Mouse (Mus musculus) skeletal muscle tissue, adult 2 months (tissue): ENCODE measurements around the gene Calr4.

Experiments
- DNase-seq: peaks from one replicate; pipeline ENCODE4 v3.0.0-alpha.2; 2012; ENCODE audit warnings: low read depth, low spot score

The Calr4 gene

DNA sequence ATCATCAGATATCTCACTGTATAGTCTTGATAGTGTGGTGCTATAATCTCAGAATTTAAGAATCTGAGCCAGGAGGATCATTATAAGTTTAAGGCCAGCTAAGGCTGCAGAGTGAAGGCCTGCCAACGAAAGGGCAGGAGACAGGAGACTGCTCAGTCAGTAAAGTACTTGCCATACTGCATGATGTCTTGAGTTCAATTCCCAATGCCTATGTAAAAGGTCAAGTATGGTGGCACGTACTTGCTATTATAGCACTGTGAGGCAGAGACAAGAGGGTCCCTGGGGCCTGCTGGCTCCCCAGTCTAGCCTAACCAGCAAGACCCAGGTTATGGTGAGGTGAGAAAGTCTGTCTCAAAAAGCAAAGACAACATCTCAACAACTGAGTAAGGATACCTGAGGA lies at the start of gene Calr4:
Calr4 (plus strand) TSS at position 301 of the 400 bp plus-strand sequence.
- DNase-seq, result no peak

DNA sequence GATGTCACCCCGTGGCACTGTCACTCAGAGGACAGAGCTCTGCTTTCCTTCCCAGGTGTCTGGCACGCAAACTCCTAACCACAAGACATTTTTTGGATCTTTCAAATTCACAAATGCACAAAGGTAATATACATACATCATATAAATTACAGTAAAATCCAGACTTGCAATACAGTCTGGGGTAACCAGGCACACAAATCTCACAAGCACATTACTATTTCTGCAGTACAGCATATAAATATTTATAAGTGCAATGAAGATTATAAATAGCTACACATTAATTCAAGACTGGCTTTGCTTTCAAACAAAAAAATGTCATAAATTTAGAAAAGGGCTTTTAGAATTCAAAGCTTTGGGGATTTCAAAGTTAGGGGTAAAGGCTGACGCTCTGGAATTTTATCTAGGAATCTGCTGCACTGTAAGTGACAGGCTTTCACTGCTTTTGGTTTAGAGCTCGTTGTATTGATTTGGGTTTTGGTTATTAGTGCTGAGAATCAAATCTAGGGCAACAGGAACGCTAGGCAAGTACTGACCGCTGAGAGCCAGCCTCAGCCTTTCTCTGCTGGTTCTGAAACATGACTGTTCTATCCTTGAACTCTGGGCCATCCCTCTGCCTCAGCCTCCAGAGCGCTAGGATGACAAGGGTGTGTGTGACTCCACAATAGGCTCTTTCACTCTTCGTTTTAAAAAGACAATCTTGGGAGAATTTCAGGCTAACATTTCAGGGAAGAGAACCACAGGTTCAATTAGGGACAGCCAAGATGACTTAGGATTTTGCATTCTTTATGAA lies 48.5 kb upstream of the Calr4 start:
- no peak for DNase-seq

DNA sequence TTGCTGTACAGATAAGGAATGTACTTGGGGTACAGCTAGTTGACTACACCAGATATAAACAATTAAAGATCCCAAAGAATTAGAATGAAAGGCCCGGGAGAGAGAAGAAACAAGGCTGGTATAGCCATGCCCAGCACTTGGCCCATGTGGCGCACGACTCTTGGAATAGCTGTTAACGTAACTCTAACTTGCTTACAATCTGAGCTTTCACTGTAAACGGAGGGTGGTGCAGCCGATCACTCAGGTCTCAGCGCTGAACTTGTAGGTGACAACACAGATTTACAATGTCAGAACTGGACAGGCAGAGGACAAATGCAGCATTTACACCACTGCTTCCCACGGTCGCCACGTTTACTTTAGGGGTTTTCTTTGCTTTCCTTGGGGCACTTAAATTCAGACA lies 42.7 kb upstream of the Calr4 start:
- no peak for DNase-seq

DNA sequence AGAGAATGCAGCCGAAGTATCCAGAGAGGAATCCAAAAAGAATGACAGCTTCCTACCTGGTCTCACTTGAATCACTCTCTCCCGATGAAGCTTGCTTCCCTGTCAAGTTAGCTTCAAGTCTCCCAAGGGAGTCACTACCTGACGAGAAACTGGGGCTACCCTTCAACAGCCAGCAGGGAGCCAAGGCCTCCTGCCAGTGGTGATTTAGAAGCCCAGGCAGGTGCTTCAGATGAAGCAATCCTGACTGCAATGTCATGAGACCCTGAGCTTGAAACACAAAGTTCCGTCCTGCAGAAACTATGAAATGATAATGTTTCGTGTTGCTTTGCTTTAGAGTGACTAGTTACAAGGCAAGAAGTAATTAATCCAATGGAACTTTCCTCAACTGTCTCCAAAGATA lies 40.4 kb upstream of the Calr4 start:
- DNase-seq, result peak; percentile 65

DNA sequence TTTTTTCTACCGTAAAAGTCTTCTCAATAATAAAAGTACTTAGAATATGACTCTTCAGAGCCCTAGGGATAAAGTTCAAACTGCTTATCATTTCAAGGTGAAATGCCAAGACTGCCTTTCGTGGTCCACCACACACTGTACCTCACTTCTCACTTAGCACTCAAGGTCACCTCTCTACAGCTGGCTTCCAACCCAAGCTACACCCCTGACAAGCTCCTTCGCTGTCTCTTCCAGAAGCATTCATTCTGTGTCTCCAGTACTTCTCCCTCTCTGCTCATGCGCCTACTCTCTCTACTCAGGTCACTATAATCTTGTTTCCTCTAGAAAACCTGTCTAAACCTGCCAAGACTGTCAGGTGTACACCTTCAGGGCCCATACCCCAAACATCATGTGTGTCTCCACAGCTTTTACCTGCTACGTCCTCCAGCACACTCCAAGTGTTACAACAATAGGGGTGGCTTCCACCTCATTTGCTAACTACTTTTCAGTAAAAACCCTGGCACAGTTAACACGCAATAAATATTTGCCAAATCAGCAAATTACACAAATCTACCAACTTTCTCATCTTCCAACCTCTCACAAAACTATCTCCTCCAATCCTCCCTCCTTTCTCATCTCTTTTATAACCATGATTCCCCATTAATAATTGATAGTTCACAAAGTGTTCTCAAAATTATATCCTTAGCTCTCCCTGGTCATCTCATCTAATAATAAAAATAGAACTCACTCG lies 38.2 kb upstream of the Calr4 start:
- no peak for DNase-seq

DNA sequence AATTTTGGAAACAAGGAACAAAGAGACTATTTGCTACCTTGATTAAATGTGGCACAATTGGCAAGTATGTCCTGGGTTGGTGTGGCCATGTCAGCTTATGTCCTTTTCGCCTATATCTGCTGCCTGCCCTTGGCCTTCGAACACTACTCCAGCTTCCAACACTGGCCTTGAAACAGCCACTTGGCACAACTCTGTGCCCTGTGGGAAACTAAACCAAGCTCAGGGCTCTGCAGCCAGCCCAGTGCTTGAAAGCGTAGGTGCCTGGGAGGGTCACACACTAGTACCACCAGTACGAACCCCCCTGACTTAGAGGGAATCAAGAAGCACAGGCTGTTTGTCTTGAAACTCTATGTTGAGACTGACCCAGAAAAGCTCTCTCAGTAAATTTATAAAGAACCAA lies 35.2 kb upstream of the Calr4 start:
- DNase-seq, result no peak

DNA sequence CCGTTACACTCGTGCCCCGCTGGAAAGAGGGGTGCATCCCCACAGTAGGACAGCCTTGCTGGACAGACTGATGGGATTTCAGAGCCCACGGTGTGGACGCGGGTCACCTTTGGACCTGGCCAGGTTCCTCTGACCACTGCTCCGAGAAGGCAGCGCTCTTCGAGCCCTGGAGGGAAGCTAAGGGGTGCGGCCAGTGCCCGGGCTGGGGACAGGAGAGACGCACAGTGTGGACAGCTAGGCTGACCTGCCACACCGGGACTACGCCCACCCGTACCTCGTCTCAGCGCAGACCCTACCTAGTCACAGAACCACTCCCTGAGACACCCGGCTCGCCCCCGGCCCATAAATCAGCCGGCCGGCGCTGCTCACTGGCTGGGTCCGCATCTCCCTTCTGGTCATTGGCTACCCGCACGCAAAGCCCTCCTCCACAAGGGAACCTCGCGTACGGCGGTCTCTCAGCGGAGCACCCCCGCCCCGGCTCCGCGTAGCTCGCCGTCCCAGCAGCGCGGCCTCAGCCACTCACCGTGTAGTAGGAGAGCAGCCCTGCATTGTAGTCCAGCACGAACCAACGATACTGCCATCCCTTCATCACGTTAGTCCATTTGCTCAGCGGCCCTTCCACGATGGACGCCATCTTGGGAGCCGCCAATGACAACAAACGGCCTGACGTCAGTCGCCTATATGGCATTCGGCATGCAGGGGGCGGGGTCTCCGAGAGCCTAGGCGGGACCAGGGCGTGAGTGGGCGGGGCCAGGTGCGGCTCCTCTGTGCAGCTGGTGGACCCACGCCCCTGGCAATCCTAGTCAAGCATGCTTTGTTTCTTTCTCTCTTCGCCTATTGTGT lies 32.5 kb upstream of the Calr4 start, which contains the start of gene Osbpl9:
Osbpl9 (minus strand) TSS at position 691 of the 843 bp plus-strand sequence.
- peak; percentile 93 for DNase-seq

DNA sequence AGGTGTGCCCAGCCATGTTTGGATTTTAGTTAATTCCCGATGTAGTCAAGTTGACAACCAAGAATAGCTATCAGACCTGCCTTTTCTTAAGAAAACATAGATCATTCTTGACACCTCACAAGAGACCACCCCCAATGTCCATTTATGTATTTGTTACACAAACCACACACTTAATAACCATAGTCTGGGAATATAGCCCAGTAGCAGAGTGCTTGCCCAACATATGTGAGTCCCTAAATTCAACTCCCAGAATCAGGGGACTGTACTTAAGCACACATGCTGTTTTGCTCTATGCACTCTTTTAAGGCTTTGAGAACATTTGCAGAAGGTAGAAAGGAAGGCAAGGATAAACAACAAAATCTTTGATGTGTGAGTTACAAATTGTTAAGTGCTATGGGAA lies 30.4 kb upstream of the Calr4 start:
- no peak for DNase-seq

DNA sequence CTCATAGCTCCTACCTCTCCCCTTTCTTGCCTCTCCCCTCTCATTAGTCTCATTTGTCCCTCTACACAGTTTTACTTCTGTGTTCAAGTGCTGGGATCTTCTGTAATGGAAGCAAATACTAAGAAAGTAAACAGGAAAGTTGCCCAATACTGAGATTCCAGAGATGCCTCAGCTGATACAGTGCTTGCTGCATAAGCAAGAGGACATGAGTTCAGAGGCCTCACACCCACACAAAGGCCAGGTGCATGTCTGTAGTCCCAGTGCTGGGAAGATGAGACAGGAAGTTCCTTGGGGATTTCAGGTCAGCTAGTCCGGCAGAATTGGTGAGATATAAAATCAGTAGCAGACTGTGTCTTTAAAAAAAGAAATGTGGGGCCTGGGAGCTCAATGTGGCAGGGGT lies 29.9 kb upstream of the Calr4 start:
- no peak for DNase-seq

DNA sequence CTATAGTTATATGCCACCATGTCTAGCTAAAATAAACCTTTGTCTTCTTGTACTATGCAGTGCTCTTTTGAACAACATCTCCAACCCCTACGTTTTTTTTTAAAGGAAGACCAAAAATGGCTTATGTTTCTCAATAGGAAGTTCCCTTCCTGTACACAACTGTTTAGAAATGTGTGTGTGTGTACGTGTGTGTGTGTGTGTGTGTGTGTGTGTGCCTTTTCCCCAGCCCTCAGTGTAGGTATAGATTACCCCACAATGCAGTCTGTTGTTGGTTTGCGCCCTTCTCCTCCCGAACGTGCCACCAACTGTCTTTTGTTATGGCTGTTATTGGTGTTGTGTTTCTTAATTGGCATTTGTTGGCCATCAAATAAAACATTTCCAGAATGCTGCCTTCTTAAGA lies 26.8 kb upstream of the Calr4 start:
- no peak for DNase-seq

DNA sequence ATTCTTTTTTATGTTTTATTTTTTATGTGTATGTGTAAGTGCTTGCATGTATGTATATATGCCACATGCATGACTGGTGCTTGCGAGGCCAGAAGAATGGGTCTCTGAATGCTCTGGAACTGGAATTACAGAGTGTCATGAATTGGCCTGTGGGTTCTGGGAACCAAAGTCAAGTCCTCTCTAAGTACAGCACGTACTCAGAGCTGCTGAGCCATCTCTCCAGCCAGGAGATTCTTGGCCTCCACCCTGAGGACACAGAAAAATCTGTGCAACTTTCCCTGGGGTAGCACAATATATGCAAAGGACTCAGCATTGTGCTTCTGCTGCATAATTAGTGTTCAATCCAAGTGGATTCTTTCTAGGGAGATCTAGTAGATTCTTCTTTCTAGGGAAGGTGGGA lies 24.0 kb upstream of the Calr4 start:
- peak; percentile 81 for DNase-seq

DNA sequence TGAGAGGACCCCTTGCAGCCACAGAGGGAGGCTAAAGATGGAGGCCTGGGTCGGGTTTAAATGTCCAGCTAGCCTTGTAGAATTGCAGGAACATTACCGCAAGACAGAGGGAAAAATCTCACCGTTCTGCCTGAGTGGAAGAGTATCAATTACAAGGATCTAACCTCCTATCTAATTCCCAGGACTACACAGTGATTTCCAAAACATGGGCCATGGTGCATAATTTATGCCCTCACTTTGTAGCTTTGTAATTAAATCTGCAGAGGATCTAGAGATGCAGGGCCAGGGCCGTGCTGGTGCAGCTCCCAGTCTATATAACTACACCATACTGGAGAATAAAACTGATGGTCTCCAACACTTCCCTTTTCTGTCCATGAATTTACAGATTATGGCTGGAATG lies 23.4 kb upstream of the Calr4 start:
- no peak for DNase-seq

DNA sequence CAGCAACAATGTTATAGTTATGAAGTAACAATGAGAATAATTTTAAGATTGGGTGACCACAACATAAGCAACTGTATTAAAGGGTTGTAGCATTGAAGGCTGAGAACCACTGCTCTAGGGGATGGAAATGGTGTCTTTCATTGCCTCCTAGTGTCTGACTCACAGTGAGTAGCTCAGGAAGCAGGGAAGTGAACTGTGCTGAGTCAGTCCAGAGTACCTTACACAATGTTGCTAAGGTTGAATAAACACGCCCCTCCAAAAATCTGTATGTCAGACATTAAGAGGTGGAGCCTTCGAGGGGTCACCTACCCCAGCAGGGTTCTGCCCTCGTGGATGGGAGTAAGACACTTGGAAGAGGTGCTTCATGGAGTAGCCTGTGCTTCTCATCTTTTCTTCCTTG lies 20.3 kb upstream of the Calr4 start:
- DNase-seq, result no peak

DNA sequence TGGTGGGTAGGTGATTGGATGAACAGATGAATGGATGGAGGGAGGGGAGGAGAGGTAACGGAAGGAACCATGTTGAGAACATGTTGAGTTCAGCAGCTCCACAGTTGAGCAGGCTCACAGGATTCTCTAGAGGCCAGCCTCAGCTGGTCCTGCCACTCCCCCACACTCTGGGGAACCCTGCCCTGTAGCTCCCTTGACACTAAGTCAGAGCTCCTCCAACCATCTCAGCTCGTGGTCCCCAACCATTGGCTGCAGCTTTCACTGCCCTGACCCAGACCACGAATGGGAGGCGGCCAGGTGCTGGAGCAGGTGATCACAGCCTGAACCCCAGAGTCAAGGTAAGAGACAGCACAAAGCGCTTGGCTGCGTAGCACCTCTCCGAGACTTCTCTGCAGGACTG lies 16.3 kb upstream of the Calr4 start:
- DNase-seq, result no peak

DNA sequence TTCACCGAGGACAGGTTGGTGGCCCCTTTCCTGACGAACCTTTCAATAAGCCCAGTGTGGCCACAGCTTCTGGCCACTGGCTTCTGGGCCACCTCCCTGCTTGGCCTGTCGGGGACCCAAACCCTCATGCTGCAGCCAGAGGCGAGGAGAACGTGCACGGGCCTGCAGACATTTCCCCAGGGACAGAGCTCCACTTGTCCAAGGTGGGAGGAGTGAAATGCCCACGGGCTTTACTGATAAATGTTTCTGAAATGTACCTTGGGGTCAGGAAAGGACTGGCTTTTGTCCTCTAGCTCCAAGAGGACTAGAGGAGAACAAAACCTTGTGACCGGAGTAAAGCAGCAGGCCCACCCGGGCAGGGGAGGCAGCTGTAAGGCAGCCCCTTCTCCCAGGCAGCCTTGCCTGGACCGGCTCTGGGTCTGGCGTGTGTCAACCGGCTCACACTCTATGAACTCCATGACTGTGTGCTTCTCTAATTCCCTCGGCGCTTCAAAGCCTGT lies 13.8 kb upstream of the Calr4 start:
- no peak for DNase-seq

DNA sequence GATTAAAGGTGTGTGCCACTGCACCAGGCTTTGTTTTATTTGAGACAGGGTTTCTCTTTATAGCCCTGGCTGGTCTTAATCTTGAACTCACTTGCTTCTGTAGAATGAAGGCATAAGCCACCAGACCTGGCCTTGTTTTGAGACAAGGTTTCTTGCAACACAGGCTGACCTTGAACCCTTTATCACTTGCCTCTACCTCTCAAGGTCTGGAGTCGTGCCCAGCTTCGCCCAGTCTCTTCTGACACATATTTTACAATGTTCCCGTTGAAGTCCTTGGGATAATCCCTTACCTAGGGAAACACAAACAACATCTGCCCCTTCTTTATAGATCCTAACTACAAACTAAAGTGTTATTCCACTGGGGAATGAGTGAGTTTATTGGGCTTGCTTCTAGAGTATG lies 12.3 kb upstream of the Calr4 start:
- no peak for DNase-seq

DNA sequence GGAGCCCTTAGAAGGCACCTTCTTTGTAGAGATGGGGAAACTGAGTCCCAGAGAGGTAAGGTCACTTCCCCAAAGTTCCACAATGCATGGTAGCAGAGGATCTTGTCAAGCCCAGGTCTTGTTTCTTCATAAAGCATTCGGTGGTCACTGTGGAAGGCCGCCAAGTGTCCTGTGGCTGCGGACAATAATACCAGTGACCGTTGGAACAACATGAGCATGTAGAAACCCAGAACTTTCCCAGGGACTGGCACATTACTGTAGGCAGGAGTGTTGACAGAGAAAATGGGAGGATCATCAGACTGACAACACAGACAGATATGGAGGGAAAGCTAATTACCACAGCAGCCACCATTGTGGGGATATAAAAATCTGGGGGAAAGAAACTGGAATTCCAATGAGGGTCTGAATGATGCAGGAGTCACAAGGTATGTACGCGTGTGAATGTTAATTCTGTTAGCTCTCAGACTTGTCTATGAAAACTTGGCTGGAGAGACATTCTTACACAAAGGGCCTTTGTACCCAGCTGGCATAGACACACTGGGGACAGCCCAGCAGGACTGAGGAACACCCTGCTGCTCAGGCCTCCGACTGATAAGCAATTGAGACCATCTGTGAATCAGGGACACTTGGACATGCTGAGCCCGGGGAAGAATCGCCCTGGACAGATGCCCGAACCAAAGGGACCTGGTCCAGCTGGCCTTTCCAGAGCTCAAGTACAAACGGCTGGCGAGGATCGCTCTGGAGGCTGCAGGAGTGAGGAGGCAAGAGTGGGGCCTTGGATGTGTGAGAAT lies 9.3 kb upstream of the Calr4 start:
- peak; percentile 93 for DNase-seq

DNA sequence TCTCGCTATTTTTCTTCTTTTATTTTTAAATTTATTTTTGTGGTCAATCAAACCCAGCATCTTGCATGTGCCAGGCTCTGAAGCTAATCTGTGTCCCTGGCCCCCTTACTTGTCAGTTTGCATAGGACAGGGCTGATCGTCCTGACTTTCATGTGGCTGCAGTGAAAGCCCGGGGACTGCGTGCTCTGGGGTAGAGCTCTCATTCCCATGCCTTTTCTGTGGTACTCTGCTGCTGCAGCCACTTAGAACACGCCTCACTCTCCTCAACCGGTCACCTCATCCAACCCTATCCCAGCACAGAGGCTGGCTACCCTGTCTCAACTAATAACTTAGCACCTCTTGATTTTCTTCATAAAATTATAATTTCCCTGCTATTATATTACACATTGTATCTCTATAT lies 8.7 kb upstream of the Calr4 start:
- no peak for DNase-seq

DNA sequence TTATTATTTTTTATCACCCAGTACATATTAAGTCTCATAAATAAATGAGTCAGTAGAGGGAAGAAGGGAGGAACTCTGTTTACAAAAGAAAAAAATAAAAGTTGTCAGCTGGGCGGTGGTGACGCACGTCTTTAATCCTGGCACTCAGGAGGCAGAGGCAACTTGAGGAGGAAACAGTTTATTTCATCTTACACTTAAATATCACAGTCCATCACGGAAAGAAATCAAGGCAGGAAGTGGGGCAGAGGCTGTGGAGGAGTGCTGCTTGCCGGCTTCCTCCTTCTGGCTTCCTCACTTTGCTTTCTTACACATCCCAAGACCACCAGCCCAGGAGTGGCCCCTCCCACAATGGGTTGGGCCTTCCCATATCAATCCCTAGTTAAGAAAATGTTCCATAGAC lies 8.2 kb upstream of the Calr4 start:
- DNase-seq, result peak; percentile 29

DNA sequence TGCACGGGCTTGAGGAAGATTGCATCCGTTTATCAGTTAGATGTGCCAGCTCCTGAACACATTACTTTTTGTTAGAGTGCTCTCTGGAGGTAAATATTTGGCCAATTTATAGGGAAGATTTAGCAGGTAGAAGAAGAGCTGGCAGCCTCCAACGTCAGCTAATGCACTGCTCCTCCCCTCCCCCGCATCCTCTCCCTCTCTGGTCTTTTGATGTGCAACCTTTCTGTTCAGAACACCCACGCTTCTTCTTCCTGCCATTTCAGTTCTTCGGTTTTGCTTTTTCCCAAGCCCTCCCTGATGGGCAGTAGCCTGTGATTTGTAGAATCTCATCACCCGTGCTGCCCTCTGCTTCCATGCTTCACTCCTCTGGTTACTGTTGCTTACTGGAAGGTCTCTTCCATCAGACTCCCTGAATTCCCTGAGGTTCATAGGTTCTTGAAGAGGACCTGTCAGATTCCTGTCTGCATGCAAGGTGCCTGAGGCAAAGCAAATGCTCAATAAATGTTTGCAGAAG lies 4.5 kb upstream of the Calr4 start:
- no peak for DNase-seq

DNA sequence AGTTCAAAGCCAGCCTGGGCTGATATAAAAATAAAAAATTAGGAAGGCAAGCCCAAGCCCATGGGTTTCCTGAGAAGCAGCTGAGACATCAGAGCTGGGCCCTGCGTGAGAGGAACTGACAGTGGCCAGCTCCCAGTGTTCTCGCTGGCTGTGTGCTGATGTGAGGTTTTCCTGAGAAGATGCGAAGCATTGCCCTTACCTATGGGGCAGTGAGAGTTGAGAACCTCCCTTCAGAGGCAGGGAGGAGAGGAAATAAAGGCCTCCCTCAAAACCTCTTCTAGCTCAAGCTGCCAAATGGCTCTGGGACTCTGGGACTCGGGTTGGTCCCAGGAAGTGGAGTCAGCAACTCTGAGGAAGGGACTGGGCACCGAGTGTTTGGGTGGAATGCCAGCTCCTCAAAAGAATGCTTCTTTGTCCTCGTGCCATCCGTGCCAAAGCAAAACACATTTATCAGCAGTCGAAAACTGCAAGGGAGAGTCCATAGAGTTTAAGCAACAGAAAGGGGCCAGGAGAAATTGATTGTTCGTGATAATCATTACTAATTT lies 593 bp downstream of the Calr4 start:
- no peak for DNase-seq
